Mouse (Mus musculus) limb, embryonic 14.5 days (tissue): ENCODE results near the gene Map4. TPM values are rescaled to one million over a fixed set of nuclear protein-coding genes. Genes with fewer than 3 reads are reported as not detected.

Experiments
- ATAC-seq: fragments of 200-750 bp; cut with Nextera tagmentation; 2 replicates; pipeline ENCODE4 v1.8.0; 2017; ENCODE audit warnings: low read depth, moderate number of reproducible peaks, moderate TSS enrichment; ENCODE audit not compliant: low FRiP score
- DNase-seq: peaks from one replicate; pipeline ENCODE4 v3.0.0-alpha.2; 2015; ENCODE audit warnings: low spot score
- H3K27ac ChIP-seq: fragments of 300-500 bp; sonication (generic); replicated peaks from 2 replicates; pipeline ENCODE4 v1.5.1; 2014; ENCODE audit warnings: low read depth, mild to moderate bottlenecking, low read length, moderate library complexity, mixed read lengths
- H3K27me3 ChIP-seq: fragments of 300-500 bp; sonication (generic); 2 replicates; pipeline ENCODE4 v1.6.1; 2014; ENCODE audit warnings: low read length, mixed read lengths; ENCODE audit not compliant: control insufficient read depth, insufficient read depth
- H3K36me3 ChIP-seq: fragments of 300-500 bp; sonication (generic); 2 replicates; pipeline ENCODE4 v1.6.1; 2014; ENCODE audit warnings: mild to moderate bottlenecking, low read length, moderate library complexity, mixed read lengths; ENCODE audit not compliant: control insufficient read depth, insufficient read depth
- H3K4me1 ChIP-seq: fragments of 300-500 bp; sonication (generic); 2 replicates; pipeline ENCODE4 v1.6.1; 2014; ENCODE audit warnings: antibody characterized with exemption, low read length, mixed read lengths; ENCODE audit not compliant: control insufficient read depth, insufficient read depth
- H3K4me2 ChIP-seq: fragments of 300-500 bp; sonication (generic); replicated peaks from 2 replicates; pipeline ENCODE4 v1.6.1; 2014; ENCODE audit warnings: low read depth, mild to moderate bottlenecking, low read length, moderate library complexity; ENCODE audit not compliant: severe bottlenecking
- H3K4me3 ChIP-seq: fragments of 300-500 bp; sonication (generic); replicated peaks from 2 replicates; pipeline ENCODE4 v1.5.1; 2014; ENCODE audit warnings: low read length
- H3K9ac ChIP-seq: fragments of 300-500 bp; sonication (generic); 2 replicates; pipeline ENCODE4 v1.6.1; 2014; ENCODE audit warnings: mild to moderate bottlenecking, low read depth, low read length, moderate library complexity; ENCODE audit not compliant: severe bottlenecking
- H3K9me3 ChIP-seq: fragments of 300-500 bp; sonication (generic); 2 replicates; pipeline ENCODE4 v1.6.1; 2016; ENCODE audit warnings: low read length; ENCODE audit not compliant: control insufficient read depth
- POLR2A ChIP-seq: fragments of 200-500 bp; IDR thresholded peaks from 2 replicates; pipeline ENCODE4 v1.8.0; 2012; ENCODE audit warnings: inconsistent platforms, mild to moderate bottlenecking, moderate library complexity, borderline replicate concordance; ENCODE audit not compliant: insufficient read depth, insufficient read length; ENCODE audit errors: extremely low read depth
- WGBS: fragments of 180-500 bp; shearing (Covaris S2); extraction: QIAGEN DNeasy Blood & Tissue Kit; methylation state at CpG from one replicate; pipeline ENCODE4 v1.1.7; 2014; 5-methylcytosine and 5-hydroxymethylcytosine counted together
- polyA plus RNA-seq, 2 experiments: library from polyadenylated mRNA; depleted of rRNA in 1 of 2; stranded (reverse) in 1 of 2; unstranded in 1 of 2; fragments of >200 nt; fragmentation: Nextera tagmentation in 1 of 2; extraction: Ambion mirVana in 1 of 2; gene quantifications; 2 replicates each; pipeline versions ENCODE4 v1.2.1 to v1.2.3; 2012 to 2014

Map4 gene
- 161 and 220 TPM in 2 replicates for polyA plus RNA-seq (2012; rRNA removed)
- 76.1 and 76.6 TPM in 2 replicates for polyA plus RNA-seq (2014; fragmentation: Nextera tagmentation; extraction: Ambion mirVana)

DNA sequence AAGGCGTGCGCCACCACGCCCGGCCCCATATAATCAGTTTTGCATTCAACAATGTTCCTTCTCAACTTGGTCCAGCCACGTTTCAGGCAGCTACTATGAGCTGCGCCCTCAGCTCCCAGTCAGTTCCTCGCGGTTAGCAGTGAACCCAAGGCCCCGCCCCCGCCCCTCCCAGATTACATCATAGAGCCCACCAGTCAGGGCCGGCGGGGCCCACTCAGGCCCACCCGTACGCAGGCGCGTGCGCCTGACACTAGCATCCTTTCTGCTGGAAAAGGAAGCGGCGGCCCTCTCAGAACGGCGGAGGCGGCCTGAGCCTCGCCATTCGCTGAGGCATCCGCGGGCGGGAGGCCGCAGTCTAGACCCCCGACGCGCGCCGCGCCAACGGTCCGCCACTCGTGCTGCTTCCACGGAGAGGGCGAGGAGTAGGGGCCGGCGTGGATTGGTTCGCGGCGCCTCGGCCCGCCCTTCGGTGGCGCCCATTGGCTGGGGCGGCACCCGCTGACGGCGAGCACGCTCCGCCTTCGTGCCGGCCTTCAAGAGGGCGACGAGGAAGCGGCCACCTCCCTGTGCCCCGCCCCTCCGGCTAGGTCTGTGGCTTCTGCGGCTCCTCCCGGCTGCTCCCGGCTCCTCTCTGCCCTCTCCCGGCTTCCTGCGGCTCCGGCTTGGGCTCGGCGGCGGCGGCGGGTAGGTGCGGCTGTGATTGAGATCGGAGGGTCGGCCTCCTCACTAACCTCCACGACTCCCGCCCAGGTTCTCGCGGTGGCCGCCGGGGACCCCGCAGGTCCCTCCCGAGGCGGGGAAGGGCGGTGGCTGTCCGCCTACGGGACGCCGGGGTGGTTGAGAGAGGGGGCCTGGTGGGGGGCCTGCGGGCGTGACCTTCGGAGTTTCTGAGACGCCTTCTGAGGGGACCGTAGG is at the start of gene Map4:
Map4 (plus strand) TSS at position 204 of the 915 bp plus-strand sequence.
- H3K4me2 ChIP-seq: peak within 1 kb of the TSS; percentile 60
- H3K36me3 ChIP-seq: no peaks in the 10 kb centered on the region
- no peaks in the 10 kb centered on the region for H3K9me3 ChIP-seq
- peak within 1 kb of the TSS; percentile 83 for H3K4me3 ChIP-seq
- peak; percentile 29; the same call in 1 of the 2 replicates for TF ChIP-seq POLR2A
- H3K4me1 ChIP-seq: peaks cover 9% of the 10 kb centered on the region
- peak within 1 kb of the TSS; percentile 93 for H3K27ac ChIP-seq
- H3K27me3 ChIP-seq: no peaks in the 10 kb centered on the region
- ATAC-seq (peak; percentile 97), DNase-seq (peak; percentile 97)
- WGBS: 4% methylated on average over 61 of the region's 94 CpGs
- peak within 1 kb of the TSS; percentile 81 for H3K9ac ChIP-seq

GRCm38 (mm10) chr9:109886259-109886658 is 45.0 kb upstream of the Map4 start:
- no peak overlapping the region for H3K9ac ChIP-seq
- H3K4me3 ChIP-seq: no peak overlapping the region
- no peaks in the 10 kb centered on the region for H3K27me3 ChIP-seq
- ATAC-seq (no peak), DNase-seq (no peak)
- H3K36me3 ChIP-seq: peaks cover 98% of the 10 kb centered on the region
- H3K9me3 ChIP-seq: no peaks in the 10 kb centered on the region
- no peak overlapping the region for H3K27ac ChIP-seq
- H3K4me1 ChIP-seq: no peaks in the 10 kb centered on the region
- 87% methylated on average over 4 of the region's 4 CpGs for WGBS
- H3K4me2 ChIP-seq: no peak overlapping the region
- TF ChIP-seq POLR2A: no peak

GRCm38 (mm10) chr9:109887321-109887720 is 43.9 kb upstream of the Map4 start:
- no peak overlapping the region for H3K9ac ChIP-seq
- ATAC-seq: no peak
- H3K9me3 ChIP-seq: no peaks in the 10 kb centered on the region
- 88% methylated on average over 5 of the region's 5 CpGs for WGBS
- H3K36me3 ChIP-seq: peaks cover 99% of the 10 kb centered on the region
- H3K4me1 ChIP-seq: no peaks in the 10 kb centered on the region
- TF ChIP-seq POLR2A: no peak
- no peaks in the 10 kb centered on the region for H3K27me3 ChIP-seq
- no peak overlapping the region for H3K27ac ChIP-seq
- no peak overlapping the region for H3K4me2 ChIP-seq
- H3K4me3 ChIP-seq: no peak overlapping the region
- DNase-seq: no peak

GRCm38 (mm10) chr9:109891501-109891900 is 39.8 kb upstream of the Map4 start:
- no peak overlapping the region for H3K4me3 ChIP-seq
- 90% methylated on average over 8 of the region's 8 CpGs for WGBS
- H3K9me3 ChIP-seq: no peaks in the 10 kb centered on the region
- H3K36me3 ChIP-seq: peaks cover 81% of the 10 kb centered on the region
- DNase-seq: no peak
- no peak overlapping the region for H3K27ac ChIP-seq
- H3K9ac ChIP-seq: no peak overlapping the region
- ATAC-seq: no peak
- no peak overlapping the region for H3K4me2 ChIP-seq
- no peaks in the 10 kb centered on the region for H3K27me3 ChIP-seq
- 0 out of 2 replicates have a peak, but pooled peaks cover 3% of the 10 kb centered on the region for H3K4me1 ChIP-seq
- TF ChIP-seq POLR2A: no peak

GRCm38 (mm10) chr9:109892651-109893250 is 38.5 kb upstream of the Map4 start:
- WGBS: 69% methylated on average over 5 of the region's 5 CpGs
- Histone ChIP-seq H3K36me3 (peaks cover 69% of the 10 kb centered on the region), H3K9ac (no peak overlapping the region), H3K9me3 (no peaks in the 10 kb centered on the region), H3K4me2 (no peak overlapping the region), H3K27ac (no peak overlapping the region), H3K4me1 (0 out of 2 replicates have a peak, but pooled peaks cover 3% of the 10 kb centered on the region), H3K27me3 (no peaks in the 10 kb centered on the region), H3K4me3 (no peak overlapping the region)
- 0 out of 2 replicates have a peak, but pooled peaks have one; percentile 28 for ATAC-seq
- TF ChIP-seq POLR2A: no peak
- DNase-seq: peak; percentile 76
